Mouse (Mus musculus) v-Abl transformed pro-B cells (cell line): ENCODE measurements around the gene Slc44a4.

ENCODE experiments used
- in situ Hi-C, 2 experiments: fragments of 400-800 bp; cut with MboI; formaldehyde crosslinking; loops; one replicate each; pipeline ENCODE4 v1.15.1; 2025; ENCODE audit not compliant: unreplicated experiment in 2 of 2

The Slc44a4 gene

DNA sequence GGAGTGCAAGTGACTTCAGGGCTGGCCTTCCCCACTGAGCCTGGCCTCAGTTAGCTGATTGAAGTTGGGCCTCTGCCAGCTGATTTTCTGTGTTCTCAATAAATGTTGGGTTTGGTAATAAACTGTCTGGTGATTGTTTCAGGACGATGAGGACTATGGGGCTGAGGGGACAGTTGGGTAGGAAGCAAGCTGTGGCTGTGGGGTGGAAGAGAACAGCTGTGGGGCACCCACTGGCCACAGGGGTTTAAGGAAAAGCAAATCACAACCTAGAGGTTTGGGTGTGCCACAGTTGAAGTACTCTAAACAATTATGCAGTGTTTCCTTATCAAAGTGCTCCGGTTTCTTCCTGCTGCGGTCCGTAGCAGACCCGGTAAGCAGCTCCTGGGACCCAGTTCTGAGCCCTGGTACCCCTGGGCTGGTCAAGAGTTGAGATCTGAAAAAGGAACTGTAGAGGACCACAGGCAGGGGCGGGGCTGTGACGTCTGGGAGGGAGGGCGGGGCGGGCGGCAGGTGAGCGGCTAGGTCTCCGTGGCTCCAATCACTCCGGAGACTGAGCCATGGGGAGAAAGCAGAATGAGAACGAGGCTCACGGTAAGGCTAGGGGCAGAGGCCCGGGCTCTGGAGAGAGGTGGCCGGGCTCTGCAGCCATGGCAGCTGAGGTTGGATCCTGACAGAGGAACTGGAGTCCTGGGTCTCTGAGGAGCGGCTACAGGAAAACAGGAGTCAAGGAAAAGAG lies at the start of gene Slc44a4:
Gene Slc44a4 (plus strand): TSS at position 537 of the 736 bp plus-strand sequence.
- in situ Hi-C loops, result loop anchor here (5.0 to 10.0 kb wide), 5 partner anchors 33 to 269 kb away; partner anchors contain the start of genes Lsm2 (in 2 of the 2), Atf6b (in 1 of the 2) and Fkbpl (in 1 of the 2)

DNA sequence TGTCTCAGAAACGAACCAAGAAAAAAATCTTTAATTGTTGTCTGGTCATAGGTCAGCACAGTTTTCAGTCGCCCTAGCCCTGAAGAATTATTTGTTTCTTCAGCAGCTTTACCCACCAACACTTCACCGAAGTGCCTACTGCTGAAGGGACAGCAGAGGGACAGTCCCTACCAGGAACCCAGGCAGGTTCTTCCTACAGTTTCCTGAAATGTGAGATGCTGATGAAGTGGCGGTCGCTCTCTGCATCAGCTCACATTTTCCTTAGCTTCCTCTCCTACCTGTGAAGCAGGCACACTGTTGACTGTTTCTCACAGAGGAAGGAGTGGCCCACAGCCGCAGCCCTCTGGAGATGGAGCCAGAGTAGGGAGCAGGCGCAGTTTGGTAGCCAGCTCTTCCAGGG lies 48.3 kb upstream of the Slc44a4 start:
- in situ Hi-C loops, result loop anchor here in 1 of 2 experiments (25.0 kb wide), 1 partner anchor 221 kb away; the partner anchor contains the start of genes Abhd16a, Ly6g6d, Ly6g6e and Ly6g6f

DNA sequence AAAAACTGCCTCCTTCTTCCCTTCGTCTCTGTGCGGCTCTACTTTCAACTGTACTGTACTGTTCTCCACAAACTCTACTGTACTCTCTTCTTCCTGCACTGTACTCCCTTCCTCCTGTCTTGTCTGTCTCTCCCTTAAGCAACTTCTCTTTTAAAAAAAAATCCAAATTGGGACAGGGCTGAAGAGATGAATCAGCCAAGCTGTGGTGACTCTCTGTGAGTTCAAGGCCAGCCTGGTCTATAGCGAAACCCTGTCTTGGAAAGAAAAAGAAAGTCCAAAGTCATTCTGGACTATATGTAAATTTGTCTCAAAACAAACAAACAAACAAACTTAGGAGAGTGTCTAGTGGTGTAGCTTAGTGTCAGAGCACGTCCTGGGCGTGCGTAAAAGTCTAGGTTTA lies 39.9 kb upstream of the Slc44a4 start:
- in situ Hi-C loops, result loop anchor here in 1 of 2 experiments (25.0 kb wide), 1 partner anchor 213 kb away; the partner anchor contains the start of genes Abhd16a, Ly6g6d, Ly6g6e and Ly6g6f

DNA sequence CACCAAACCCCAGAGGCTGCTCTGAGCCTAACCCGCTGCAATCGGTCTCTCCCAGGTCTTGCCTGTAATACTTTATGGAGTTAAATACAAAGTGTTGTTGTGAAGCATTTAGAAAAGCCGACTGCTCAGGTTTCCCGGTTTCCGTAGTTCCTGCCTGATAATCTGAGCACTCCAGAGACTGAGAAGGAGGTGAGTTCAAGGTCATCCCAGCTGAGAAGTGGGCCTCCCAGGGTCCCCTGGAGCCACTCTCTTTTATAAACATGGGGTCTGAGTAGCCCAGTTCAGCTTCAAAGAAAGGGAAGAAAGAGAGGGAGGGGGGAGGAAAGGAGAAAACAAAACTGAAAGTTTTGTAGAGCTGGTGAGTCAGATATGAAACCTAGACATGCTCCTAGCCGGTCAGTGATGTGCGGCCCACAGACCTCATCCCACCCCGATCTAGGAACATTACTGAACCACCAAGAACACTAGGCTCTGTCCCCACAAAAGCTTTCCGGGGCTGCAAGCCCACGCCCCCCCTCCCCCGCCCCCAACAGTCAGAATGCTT lies 34.9 kb upstream of the Slc44a4 start, which contains the start of gene Zbtb12:
Gene Zbtb12 (plus strand): TSS at position 148 of the 544 bp plus-strand sequence.
- in situ Hi-C loops, result no loop called here

DNA sequence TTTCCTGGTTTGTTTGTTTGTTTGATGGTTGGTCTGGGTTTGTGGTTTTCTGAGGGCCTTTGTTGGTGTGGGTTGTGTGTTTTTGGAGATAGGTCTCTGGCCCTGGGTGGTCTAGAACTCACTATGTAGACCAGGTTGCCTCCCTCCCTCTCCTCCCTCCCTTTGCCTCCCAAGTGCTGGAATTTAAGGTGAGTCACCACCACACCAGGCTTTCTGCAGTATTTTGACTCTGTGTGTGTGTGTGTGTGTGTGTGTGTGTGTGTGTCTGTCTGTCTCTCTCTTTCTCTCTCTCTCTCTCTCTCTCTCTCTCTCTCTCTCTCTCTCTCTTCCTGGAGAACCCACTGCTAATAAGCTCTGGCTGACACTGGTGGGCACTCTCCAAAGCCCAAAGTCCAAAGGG lies 33.1 kb upstream of the Slc44a4 start:
- in situ Hi-C loops, result no loop called here

DNA sequence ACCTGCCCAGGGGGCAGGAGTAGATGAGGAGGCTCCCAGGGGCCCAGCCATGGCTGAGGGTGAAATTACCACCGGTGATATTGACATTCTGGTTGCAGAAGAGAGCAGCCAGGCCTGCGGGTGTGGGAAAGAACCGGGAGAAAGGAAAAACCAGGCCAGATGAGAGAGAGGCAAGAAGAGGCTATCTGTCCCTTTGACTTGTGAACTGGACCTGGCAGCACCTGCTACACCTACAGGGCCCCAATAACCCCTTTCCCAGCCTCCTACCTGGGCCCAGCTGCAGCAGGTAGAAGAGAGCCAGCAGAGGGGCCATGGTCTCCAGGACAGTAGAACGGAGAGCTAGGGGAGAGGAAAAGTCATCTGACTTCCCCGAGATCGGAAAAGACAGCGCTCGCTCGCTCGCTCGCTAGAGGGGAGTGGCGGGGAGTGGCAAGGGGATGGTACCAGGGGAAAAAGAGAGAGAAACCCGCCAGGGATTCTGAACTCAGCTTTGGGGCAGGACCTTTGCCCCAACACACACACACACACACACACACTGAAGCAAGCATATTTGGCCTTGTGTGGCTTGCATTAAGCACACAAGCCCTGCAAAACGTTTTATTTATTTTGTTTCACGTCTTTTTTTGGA lies 32.5 kb upstream of the Slc44a4 start, which contains the start of gene Gm20547:
Gene Gm20547 (minus strand): TSS at position 360 of the 628 bp plus-strand sequence.
- in situ Hi-C loops, result no loop called here

DNA sequence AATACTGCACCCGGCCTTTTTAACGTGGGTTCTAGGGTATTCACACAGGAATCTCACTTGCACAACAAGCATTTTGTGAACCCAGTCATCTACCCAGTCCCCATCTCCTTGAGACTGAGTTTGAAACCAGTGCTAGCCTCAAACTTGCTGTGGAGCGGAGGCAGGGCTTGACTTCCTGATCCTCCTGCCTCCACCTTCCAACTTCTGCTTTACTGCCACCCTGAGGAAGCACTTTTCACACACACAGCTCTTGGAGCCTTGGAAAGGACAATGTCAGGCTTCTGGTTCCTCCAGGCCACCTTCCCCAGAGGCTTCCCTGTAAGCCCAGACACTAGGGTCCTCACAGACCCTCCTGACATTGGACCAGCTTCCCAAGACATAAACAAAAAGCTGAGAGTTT lies 30.9 kb upstream of the Slc44a4 start:
- in situ Hi-C loops, result no loop called here

DNA sequence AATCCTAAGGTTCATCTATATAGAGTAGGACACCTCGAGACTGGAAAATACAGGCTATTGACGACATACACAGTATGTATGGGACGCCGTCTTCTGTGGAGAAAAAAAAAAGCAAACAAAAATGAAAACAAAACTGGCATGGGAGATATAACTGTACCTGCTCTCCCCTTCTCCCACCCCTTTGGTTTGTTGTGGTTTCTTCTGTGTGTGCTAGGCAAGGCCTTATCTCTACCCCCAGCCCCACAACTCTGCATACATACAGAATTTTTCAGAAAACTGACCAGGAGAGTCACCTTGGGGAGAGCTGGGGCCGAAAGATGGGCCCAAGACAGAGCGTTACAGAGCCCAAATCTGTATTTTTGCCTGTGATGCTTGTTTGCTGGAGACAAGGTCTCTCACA lies 29.6 kb upstream of the Slc44a4 start:
- in situ Hi-C loops, result no loop called here

DNA sequence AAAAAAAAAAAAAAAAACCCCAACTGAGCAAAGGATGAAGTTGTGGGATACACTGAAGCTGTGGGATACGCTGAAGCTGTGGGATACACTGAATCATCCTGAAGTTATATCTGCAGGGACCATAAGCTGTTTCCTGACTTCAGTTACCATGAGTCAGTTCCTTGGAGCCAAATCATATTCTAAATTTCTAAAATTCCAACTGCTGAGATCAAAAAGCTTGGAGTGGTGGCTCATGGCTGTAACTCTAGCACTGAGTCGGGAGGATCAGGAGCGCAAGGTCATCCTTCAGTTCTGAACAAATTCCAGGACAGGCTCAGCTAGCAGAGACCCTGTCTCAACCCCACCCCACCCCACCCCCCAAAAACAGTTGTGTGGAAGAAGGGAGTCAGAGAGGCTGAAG lies 28.7 kb upstream of the Slc44a4 start:
- in situ Hi-C loops, result no loop called here

DNA sequence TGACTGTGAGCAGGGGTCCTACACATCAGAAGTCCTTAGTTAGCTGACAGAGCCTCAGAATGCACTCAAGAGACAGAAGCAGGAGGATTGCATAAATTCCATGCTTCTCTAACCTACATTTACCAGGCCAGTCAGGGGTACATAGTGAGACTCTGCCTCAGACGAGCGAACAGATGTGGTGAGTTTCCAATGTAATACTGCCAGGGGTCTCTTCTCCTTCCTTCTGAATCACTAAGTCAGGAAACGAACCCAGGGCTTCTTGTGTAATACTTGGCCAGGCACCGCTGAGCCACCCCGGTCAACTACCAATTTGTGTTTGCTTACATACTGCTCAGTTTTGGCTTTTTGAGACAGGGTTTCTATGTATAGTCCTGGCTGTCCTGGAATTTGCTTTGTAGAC lies 26.3 kb upstream of the Slc44a4 start:
- in situ Hi-C loops, result no loop called here

DNA sequence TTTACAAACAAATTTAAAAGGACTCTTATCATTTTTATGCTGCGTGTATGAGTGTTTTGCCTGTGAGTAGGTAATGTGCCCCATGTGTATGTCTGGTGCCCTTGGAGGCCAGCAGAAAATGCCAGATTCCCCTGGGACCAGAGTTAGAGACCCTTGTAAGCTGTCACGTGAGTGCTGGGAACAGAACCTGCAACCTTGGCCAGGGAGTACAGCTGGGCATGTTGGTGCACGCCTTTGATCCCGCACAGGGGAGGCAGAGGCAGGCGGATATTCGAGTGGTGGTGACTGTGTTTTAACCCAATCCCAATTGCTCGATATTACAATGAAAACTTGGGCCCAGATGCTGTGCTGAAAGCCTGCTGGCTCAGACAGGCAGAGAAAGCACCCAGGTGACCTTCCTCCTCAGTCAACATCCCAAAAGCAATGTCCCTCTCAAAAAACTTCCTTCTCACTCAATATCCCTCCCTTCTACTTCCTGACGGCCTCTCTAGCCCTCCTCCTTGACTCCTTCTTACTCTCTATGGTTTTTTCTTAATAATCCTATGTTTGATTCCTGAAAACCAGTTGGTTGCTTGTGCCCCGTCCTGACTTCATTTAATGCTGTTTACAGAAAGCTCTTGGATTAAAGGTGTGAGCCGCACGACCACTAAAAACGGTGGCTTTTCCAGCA lies 24.1 kb upstream of the Slc44a4 start:
- in situ Hi-C loops, result no loop called here

DNA sequence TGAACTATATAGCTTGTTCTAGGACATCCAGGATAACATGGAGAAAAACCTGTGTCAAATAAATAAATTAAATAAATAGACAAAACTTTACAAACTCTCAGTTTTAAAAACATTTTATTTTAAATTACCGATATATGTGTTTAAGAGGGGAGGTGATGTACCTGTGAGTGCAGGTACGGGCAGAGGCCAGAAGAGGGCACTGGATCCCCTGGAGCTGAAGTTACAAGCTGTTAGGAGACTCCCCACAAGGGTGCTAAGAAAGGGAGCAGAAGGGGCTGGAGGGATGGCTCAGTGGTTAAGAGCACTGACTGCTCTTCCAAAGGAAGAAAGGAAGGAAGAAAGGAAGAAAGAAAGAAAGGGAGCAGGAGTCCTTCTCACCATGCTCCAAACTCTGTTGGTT lies 22.9 kb upstream of the Slc44a4 start:
- in situ Hi-C loops, result no loop called here

DNA sequence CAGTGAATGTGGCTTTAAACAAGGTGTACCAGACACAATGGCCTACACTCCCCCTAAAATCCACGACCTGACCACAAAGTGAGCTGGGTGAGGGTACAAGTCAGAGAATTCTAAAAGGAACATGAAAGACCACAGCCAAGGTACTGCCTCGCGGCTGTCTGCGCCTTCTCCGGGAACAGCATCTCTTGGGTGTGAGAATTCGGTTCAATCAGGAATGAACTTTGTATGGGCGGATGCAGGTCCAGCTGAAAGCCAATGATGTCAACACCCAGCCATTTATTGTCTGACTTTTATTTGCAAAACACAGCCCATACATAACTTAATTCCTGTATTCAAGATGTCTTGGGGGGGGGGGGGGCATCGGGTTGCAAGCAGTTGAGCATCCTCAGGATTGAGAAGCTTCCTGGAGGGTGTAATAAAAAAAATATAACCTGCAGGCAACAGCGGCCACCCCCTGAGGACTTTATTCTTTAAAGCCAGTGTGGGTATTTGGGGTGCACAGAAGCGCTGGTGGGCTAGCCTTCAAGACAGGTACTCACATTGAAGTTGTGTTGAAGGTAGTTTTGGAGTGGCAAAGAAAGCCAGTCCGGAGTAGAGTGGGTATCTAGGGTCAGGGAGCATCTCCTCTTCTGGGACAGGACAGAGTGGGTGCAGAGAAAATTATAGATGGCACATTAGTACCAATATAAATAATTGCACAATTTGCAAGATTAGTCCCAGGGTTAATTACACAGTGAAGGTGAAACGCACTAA lies 21.0 kb upstream of the Slc44a4 start:
- in situ Hi-C loops, result no loop called here

DNA sequence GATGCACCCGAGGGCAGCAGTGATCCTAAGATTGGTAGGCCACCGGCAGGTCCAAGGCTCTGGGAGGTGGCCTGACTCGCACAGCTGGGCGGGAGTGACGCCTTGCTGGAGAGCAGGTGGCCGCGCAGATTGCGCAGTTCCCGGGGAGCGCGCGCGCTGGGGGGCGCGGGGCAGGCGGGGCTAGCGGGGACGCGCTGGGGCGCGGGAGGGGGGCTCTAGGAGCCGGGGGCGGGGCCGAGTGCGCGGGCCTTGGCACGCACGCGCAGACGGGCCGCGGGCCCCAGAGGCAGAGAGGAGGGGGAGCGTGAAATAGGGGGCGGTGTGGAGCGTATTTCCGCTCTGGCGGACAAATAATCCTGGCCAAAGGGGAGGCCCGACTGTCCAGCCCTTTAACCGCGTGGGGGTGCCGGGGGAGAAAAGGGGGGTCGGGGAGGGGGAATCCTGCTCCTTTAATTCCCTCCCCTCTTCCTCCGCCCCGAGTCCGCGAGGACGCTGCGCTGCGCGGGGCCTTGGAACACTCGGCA lies 20.1 kb upstream of the Slc44a4 start:
- in situ Hi-C loops, result no loop called here

DNA sequence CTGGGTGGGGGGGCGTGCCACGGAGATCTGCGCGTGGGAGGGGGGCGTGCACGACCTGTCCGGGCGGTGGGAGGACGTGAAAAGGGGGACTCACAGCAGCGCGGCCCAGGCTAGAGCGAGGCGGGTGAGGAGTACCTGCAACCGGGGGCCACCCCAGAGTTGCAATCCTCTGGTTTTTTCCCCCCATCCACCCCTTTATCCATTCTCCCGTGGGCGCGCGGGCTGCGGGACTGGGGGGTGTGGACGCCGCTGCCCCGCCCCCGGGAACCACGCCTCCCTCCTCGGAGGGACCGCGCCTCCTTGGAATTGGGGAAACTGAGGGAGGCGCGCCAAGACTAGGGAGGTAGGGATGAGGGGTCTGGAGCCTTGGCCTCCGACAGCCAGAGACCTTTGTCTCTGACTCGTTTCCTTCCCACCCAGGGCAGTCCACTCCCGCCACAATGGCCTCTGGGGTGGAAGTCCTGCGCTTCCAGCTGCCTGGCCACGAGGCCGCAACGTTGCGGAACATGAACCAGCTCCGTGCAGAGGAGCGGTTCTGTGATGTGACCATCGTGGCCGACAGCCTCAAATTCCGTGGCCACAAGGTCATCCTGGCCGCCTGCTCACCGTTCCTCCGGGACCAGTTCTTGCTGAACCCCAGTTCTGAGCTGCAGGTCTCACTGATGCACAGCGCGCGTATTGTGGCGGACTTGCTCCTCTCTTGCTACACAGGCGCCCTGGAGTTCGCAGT lies 19.3 kb upstream of the Slc44a4 start:
- in situ Hi-C loops, result no loop called here

DNA sequence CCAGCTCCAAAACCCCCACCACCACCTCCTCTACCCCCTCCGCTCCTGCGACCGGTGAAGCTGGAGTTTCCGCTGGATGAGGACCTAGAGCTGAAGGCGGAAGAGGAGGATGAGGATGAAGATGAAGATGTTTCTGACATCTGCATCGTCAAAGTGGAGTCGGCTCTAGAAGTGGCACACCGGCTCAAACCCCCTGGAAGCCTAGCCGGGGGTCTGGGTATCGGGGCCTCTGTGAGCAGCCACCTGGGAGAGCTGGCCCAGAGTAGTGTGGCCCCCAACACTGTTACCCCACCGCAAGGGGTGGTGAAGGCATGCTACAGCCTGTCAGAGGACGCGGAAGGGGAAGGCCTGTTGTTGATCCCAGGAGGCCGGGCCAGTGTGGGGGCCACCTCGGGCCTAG lies 18.5 kb upstream of the Slc44a4 start:
- in situ Hi-C loops, result no loop called here

DNA sequence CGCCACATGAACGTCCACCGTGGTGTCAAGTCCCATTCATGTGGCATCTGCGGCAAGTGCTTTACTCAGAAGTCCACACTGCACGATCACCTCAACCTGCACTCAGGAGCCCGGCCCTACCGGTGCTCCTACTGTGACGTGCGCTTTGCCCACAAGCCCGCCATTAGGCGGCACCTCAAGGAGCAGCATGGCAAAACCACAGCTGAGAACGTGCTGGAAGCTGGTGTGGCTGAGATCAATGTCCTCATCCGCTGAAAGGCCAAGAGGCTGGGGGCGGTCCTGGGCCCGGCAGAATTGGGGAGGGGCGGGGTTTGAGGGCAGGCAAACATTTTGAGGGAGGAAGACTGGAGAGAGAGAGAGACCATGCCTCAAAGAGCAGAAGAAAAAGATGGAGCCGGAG lies 17.9 kb upstream of the Slc44a4 start:
- in situ Hi-C loops, result no loop called here

DNA sequence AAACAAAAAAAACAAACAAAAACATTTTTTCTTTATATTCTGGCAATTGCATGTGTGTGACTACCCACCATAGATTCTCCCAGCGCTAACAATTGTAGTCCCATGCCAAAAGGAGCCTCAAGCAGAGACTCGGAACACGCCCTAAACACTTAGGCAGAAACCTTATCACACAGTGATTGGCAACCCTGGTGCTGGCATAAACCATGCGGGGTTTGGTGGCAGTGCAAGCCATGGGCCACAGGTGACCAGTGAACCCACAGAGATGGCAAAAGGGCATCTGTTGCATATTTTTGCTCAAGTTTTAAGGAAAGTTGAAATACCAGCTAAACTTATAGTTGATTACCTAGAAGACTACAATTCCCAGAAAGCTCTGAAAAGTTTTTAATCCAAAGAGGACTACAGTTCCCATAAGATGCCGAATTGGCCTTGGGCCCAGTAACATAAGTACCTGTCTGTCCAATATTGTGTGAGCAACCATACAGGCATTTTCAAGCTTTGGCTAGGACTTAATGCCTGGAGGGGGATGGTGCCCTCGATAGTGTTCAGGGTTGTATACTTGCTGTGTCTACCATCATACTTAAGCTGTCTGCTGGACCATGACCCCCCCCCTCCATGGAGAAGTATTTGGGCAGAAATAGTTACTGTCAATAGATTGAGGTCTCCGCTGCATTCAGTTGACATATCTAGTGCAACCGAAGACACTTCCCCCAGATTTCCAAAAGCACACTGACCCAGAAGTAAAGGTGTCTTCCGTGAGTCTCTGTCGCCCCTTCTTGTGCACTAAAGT lies 16.7 kb upstream of the Slc44a4 start:
- in situ Hi-C loops, result no loop called here

DNA sequence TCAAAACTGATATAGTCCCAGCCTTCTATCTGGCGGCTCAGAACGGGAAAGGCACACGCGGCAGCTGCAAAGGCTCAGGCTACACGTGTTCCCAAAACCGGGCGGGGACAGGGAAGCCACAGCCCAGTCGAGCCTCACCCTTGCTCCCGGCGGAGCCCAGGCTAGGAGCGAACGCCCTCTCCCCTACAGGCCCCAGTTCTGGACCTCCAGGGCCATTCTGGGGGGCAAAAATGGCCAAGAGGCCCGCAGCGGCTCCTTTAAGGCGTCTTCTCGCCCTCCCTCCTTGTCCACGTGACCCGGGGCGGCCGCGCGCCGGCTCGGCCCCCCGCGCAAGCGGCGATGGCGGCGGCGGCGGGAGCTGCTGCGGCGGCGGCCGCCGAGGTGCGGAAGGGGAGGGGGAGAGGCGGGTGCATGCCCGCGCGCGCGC lies 16.1 kb upstream of the Slc44a4 start, which contains the start of the genes C2 and Ehmt2:
Gene C2 (minus strand): TSS at position 106 of the 427 bp plus-strand sequence.
Gene Ehmt2 (plus strand): TSS at position 310 of the 427 bp plus-strand sequence.
- in situ Hi-C loops, result no loop called here
